Mouse (Mus musculus) neural tube, embryonic 11.5 days (tissue): ENCODE measurements at regions not wholly inside any gene's neighbourhood (a gene's known extent, or its start where the extent isn't known, plus 50 kb on each side); places are given as distances from the start of the nearest gene placed in this dataset.

Source experiments
- ATAC-seq: fragments of 200-750 bp; cut with Nextera tagmentation; 2 replicates; pipeline ENCODE4 v1.8.0; 2017; ENCODE audit warnings: moderate number of reproducible peaks, mild to moderate bottlenecking, moderate TSS enrichment, moderate library complexity; ENCODE audit not compliant: insufficient read depth, low FRiP score, low TSS enrichment
- DNase-seq: peaks from one replicate; pipeline ENCODE4 v3.0.0-alpha.2; 2015; ENCODE audit warnings: low spot score
- H3K27ac ChIP-seq: fragments of 300-500 bp; sonication (generic); 2 replicates; pipeline ENCODE4 v1.5.1; 2014; ENCODE audit warnings: low read depth, mild to moderate bottlenecking, low read length
- H3K27me3 ChIP-seq: fragments of 300-500 bp; sonication (generic); 2 replicates; pipeline ENCODE4 v1.6.1; 2014; ENCODE audit warnings: mild to moderate bottlenecking, low read length, mixed read lengths; ENCODE audit not compliant: control insufficient read depth, insufficient read depth
- H3K36me3 ChIP-seq: fragments of 300-500 bp; sonication (generic); 2 replicates; pipeline ENCODE4 v1.6.1; 2014; ENCODE audit warnings: mild to moderate bottlenecking, low read length, moderate library complexity, mixed read lengths; ENCODE audit not compliant: control insufficient read depth, insufficient read depth
- H3K4me1 ChIP-seq: fragments of 300-500 bp; sonication (generic); 2 replicates; pipeline ENCODE4 v1.6.1; 2014; ENCODE audit warnings: low read length, mixed read lengths; ENCODE audit not compliant: control insufficient read depth, insufficient read depth
- H3K4me2 ChIP-seq: fragments of 300-500 bp; sonication (generic); 2 replicates; pipeline ENCODE4 v1.6.1; 2014; ENCODE audit warnings: low read depth, mild to moderate bottlenecking, moderate library complexity
- H3K4me3 ChIP-seq: fragments of 300-500 bp; sonication (generic); 2 replicates; pipeline ENCODE4 v1.5.1; 2014; ENCODE audit warnings: low read depth, low read length
- H3K9ac ChIP-seq: fragments of 300-500 bp; sonication (generic); 2 replicates; pipeline ENCODE4 v1.6.1; 2014; ENCODE audit warnings: mild to moderate bottlenecking, low read length
- H3K9me3 ChIP-seq: fragments of 300-500 bp; sonication (generic); 2 replicates; pipeline ENCODE4 v1.6.1; 2016; ENCODE audit warnings: low read length; ENCODE audit not compliant: control insufficient read depth
- WGBS: fragments of 180-500 bp; shearing (Covaris S2); extraction: QIAGEN DNeasy Blood & Tissue Kit; methylation state at CpG from one replicate; pipeline ENCODE4 v1.1.7; 2014; 5-methylcytosine and 5-hydroxymethylcytosine counted together

DNA sequence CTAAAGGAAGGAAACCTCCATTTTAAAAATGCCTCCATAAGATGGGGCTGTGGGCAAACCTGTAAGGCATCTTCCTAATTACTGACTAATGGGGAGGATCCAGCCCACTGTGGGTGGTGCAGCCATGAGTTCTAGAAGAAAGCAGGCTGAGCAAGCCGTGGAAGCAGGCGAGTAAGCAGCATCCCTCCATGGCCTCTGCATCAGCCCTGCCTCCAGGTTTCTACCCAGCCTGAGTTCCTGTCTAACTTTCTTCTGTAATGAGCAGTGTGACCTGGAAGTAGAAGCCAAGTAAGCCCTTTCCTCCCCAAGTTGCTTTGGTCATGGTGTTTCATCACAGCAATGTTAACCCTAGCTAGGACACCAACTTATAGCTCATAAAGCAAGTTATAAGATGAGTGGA lies 66.5 kb upstream of the Twist2 start:
- Histone ChIP-seq H3K27me3 (no peaks in the 10 kb centered on the region), H3K36me3 (no peaks in the 10 kb centered on the region), H3K4me1 (no peaks in the 10 kb centered on the region), H3K4me2 (no peak overlapping the region), H3K9ac (no peak overlapping the region), H3K9me3 (no peaks in the 10 kb centered on the region), H3K27ac (no peak overlapping the region), H3K4me3 (no peak overlapping the region)
- 87% methylated on average over 2 of the region's 2 CpGs for WGBS
- DNase-seq = no peak
- ATAC-seq = no peak

DNA sequence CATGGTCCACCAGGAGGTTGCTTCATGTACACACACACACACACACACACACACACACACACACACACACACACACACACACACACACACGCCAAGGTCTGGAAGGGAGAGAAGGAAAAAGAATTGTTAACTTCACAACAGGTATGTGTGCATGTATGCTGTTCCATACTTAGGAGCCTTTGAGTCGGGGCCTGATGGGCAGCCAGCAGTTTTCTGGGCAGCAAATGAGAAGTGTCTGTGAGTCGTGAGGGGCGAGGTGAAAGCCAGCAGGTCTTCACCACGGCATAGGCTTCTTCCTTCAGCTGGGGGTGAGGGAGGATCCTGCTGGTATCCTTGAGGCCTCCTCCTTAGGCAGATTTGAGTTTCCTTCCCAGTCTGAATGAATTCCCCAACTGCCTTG lies 65.8 kb upstream of the Twist2 start:
- no peak for ATAC-seq
- H3K27ac ChIP-seq = no peak overlapping the region
- H3K4me2 ChIP-seq = no peak overlapping the region
- 78% methylated on average over 4 of the region's 5 CpGs for WGBS
- no peaks in the 10 kb centered on the region for H3K9me3 ChIP-seq
- H3K9ac ChIP-seq = no peak overlapping the region
- no peaks in the 10 kb centered on the region for H3K36me3 ChIP-seq
- no peaks in the 10 kb centered on the region for H3K4me1 ChIP-seq
- no peaks in the 10 kb centered on the region for H3K27me3 ChIP-seq
- H3K4me3 ChIP-seq = no peak overlapping the region
- no peak for DNase-seq

GRCm38 (mm10) chr1:91740661-91741060 lies 60.6 kb upstream of the Twist2 start:
- Histone ChIP-seq H3K36me3 (no peaks in the 10 kb centered on the region), H3K27me3 (no peaks in the 10 kb centered on the region), H3K4me1 (no peaks in the 10 kb centered on the region), H3K27ac (no peak overlapping the region), H3K4me2 (no peak overlapping the region), H3K9me3 (no peaks in the 10 kb centered on the region), H3K9ac (no peak overlapping the region), H3K4me3 (no peak overlapping the region)
- DNase-seq (no peak), ATAC-seq (no peak)
- WGBS = 89% methylated on average over 7 of the region's 8 CpGs

GRCm38 (mm10) chr1:91742031-91742430 lies 59.2 kb upstream of the Twist2 start:
- 87% methylated on average over 7 of the region's 7 CpGs for WGBS
- no peak overlapping the region for H3K9ac ChIP-seq
- no peak overlapping the region for H3K4me3 ChIP-seq
- H3K27ac ChIP-seq = no peak overlapping the region
- DNase-seq (no peak), ATAC-seq (no peak)
- H3K36me3 ChIP-seq = no peaks in the 10 kb centered on the region
- H3K4me1 ChIP-seq = no peaks in the 10 kb centered on the region
- H3K4me2 ChIP-seq = no peak overlapping the region
- no peaks in the 10 kb centered on the region for H3K9me3 ChIP-seq
- no peaks in the 10 kb centered on the region for H3K27me3 ChIP-seq

- H3K4me1 ChIP-seq = no peaks in the 10 kb centered on the region
- DNase-seq (no peak), ATAC-seq (no peak)
- 57% methylated on average over 3 of the region's 3 CpGs for WGBS
- no peak overlapping the region for H3K27ac ChIP-seq
- H3K9me3 ChIP-seq = no peaks in the 10 kb centered on the region
- no peak overlapping the region for H3K9ac ChIP-seq
- H3K27me3 ChIP-seq = no peaks in the 10 kb centered on the region
- no peaks in the 10 kb centered on the region for H3K36me3 ChIP-seq
- no peak overlapping the region for H3K4me3 ChIP-seq
- H3K4me2 ChIP-seq = no peak overlapping the region
These were observed 58.3 kb upstream of the Twist2 start for GRCm38 (mm10) chr1:91742914-91743313.

DNA sequence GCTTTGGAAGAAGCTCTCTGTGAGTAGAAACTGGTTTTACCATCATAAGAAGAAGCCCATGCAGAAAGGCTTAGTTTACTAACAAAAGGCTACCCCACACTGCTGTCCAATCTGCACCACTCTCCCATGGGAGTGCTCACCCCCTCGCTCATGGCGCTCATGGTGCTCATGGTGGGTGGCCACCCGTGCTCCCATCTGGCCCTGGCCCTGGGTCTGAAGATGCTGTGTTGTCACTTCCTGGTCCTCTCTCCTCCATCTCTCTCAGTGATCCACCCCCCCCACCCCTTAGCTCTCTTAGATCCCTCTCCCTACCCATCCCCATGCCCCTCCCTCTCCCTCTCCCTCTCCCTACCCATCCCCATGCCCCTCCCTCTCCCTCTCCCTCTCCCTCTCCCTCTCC lies 57.2 kb upstream of the Twist2 start:
- H3K27me3 ChIP-seq = no peaks in the 10 kb centered on the region
- H3K27ac ChIP-seq = no peak overlapping the region
- H3K9me3 ChIP-seq = no peaks in the 10 kb centered on the region
- no peaks in the 10 kb centered on the region for H3K4me1 ChIP-seq
- no peaks in the 10 kb centered on the region for H3K36me3 ChIP-seq
- WGBS = 93% methylated on average over 3 of the region's 3 CpGs
- no peak for DNase-seq
- H3K4me3 ChIP-seq = no peak overlapping the region
- ATAC-seq = no peak
- H3K4me2 ChIP-seq = no peak overlapping the region
- H3K9ac ChIP-seq = no peak overlapping the region

DNA sequence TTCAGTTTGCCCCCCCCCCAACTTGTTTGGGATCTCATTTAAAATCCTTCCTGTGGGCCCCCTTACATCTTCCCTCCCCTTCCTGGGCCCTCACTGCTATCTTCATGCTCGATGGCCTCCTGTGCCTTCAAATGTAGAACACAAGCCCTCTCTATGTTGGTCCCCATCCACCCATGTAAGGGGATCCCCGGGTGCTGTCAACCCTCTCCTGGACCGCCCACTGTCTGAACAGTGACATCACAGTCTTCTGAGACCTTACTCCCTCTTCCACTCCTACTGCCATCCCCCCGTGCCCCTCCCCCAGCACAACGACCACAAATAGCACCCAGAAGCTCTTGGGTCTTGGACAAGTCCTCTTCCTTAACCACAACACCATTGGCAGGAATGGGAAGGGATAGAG lies 56.6 kb upstream of the Twist2 start:
- no peaks in the 10 kb centered on the region for H3K36me3 ChIP-seq
- H3K27me3 ChIP-seq = no peaks in the 10 kb centered on the region
- H3K27ac ChIP-seq = no peak overlapping the region
- H3K4me3 ChIP-seq = no peak overlapping the region
- no peaks in the 10 kb centered on the region for H3K9me3 ChIP-seq
- H3K4me1 ChIP-seq = no peaks in the 10 kb centered on the region
- no peak for DNase-seq
- no peak for ATAC-seq
- no peak overlapping the region for H3K4me2 ChIP-seq
- 89% methylated on average over 5 of the region's 5 CpGs for WGBS
- H3K9ac ChIP-seq = no peak overlapping the region

- Histone ChIP-seq H3K9me3 (no peaks in the 10 kb centered on the region), H3K27me3 (no peaks in the 10 kb centered on the region), H3K27ac (no peak overlapping the region), H3K9ac (no peak overlapping the region), H3K4me2 (no peak overlapping the region), H3K36me3 (no peaks in the 10 kb centered on the region), H3K4me1 (no peaks in the 10 kb centered on the region), H3K4me3 (no peak overlapping the region)
- no peak for ATAC-seq
- peak; percentile 54 for DNase-seq
- WGBS = 37% methylated on average over 11 of the region's 11 CpGs
These were observed 53.7 kb upstream of the Twist2 start for GRCm38 (mm10) chr1:91747583-91747982.
